Mouse (Mus musculus) ES-E14 (cell line): ENCODE measurements around the gene Gadl1.

ENCODE experiments used
- HCFC1 ChIP-seq: IDR thresholded peaks from 2 replicates; pipeline ENCODE4 v1.6.1; 2012; ENCODE audit warnings: low read length, inconsistent platforms, borderline replicate concordance; ENCODE audit not compliant: insufficient read depth
- MAFK ChIP-seq: IDR thresholded peaks from 2 replicates; pipeline ENCODE4 v1.6.1; 2014; ENCODE audit warnings: mild to moderate bottlenecking, low read depth, low read length, inconsistent platforms; ENCODE audit not compliant: insufficient read depth

DNA sequence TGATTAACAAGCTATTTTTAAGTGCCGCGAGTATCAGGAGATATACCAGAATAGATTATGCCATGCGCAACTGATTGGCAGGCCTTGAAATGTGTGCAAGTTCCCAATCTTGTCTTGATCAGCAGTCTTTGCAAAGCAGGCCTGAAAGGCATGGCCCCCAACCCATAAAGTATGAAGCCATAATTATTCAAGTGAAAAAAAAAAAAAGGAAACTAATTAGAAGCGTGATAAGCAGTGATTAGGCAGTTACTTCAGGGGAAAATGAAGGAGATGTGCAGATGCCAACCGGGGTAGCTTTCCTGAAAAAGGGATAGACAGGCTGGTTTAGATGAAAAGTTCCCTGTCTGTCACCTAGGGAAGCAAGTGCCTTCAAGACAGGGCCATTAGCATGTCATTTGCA, 174.0 kb downstream of the Gadl1 start:
- TF ChIP-seq MAFK, result no peak
- TF ChIP-seq HCFC1, result no peak
